Mouse (Mus musculus) erythroblast, embryonic 14.5 days (primary cell): ENCODE measurements around the gene Olfr556. TPM values are rescaled to one million over a fixed set of nuclear protein-coding genes. Genes with fewer than 3 reads are reported as not detected.
A peak's percentile ranks its signal among the peaks of the same experiment; 100 is the strongest.

Experiments used
- H3K27me3 ChIP-seq: 2 replicates; pipeline ENCODE4 v1.6.1; 2012; ENCODE audit warnings: inconsistent platforms; ENCODE audit not compliant: control insufficient read depth
- H3K36me3 ChIP-seq: 2 replicates; pipeline ENCODE4 v1.6.1; 2012; ENCODE audit warnings: mild to moderate bottlenecking, inconsistent platforms; ENCODE audit not compliant: control insufficient read depth
- H3K4me1 ChIP-seq: 2 replicates; pipeline ENCODE4 v1.6.1; 2012; ENCODE audit warnings: inconsistent platforms; ENCODE audit not compliant: control insufficient read depth
- H3K4me3 ChIP-seq: replicated peaks from 2 replicates; pipeline ENCODE3; 2012; ENCODE audit warnings: moderate library complexity, mild to moderate bottlenecking, inconsistent platforms
- H3K9me3 ChIP-seq: 2 replicates; pipeline ENCODE4 v1.6.1; 2012; ENCODE audit warnings: low read length, inconsistent platforms, mixed read lengths; ENCODE audit not compliant: control insufficient read depth
- GATA1 ChIP-seq: IDR thresholded peaks from 2 replicates; pipeline ENCODE4 v1.6.1; 2012; ENCODE audit warnings: low read length, inconsistent platforms, mixed read lengths
- TAL1 ChIP-seq: IDR thresholded peaks from 3 replicates; pipeline ENCODE4 v1.6.1; 2012; ENCODE audit warnings: low read length, inconsistent platforms, mixed read lengths
- polyA plus RNA-seq: library from polyadenylated mRNA; stranded (reverse); fragments of >175 nt; gene quantifications from 2 replicates; pipeline ENCODE4 v1.2.3, GENCODE M21; 2012

Gene Olfr556
- polyA plus RNA-seq, 1 experiment: not detected

DNA sequence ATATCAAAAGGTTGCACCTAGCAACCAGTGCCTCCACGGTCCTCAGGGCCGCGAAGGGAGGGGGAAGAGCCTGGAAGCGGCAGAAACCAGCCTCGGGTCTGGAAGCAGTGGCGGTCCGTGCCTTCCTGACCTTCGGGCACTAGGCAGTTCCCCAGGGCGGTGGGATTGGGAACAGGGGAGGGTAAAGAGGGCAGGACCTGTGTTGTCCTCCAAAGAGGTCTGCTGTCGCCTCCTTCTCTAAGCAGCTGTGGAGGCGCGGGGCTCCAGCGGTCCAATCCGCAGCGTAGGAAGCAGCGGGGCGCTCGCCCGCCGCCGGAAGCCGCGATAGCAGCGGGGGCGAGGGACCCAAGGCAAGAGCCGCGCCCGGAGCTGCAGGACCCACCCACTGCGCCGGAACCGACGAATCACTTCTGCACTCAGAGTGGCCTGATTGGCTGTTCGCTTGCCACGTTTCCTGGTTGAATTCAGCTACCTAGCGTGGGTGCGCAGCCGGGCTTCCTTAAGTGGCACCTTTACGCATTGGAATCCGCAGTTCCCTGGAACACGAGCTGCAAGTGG, 22.3 kb downstream of the Olfr556 start, which contains the start of gene Trim68:
TSS of gene Trim68 (minus strand) at position 384 of the 558 bp plus-strand sequence.
- Histone ChIP-seq H3K4me1 (peaks cover 6% of the 10 kb centered on the region), H3K9me3 (no peaks in the 10 kb centered on the region), H3K4me3 (peak within 1 kb of the TSS; percentile 64), H3K27me3 (no peaks in the 10 kb centered on the region), H3K36me3 (no peaks in the 10 kb centered on the region)
- TF ChIP-seq GATA1 (no peak), TAL1 (no peak)

DNA sequence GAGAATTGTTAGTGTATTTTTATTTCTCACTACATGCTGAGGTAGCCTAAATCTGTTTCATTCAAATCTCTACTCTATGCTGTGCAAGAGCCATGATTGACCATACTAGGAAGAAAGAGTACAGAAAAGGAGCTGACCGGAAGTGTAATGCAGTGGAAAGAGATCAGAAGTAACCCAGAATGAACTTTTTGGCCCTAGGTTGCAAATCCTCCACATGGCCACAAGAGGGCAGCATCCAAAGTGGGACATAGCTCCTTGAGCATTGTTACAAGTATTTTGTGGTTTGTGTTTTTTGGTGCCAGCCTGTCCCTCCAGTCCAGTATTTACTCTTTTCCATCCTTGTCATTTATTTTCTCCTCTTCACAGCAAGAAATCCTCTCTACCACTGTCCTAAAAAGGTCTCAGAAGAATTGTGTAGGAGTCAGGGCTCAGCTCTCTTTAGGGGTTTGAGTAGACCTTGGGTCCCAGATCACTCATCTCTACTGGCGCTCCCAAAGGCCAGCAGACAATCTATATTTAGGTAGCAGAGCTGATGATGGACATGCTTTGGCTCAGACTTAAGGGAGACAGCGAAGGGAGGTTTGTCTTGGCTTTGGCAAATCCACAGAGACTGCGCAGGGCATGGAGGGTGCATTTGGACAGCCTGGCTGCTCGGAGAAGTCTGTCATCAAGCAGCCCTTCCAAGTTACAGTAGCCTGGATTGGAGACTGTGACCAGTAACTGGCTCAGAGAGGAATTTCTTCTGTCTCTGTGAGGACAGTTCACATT, 30.8 kb downstream of the Olfr556 start, which contains the start of gene Olfr557:
TSS of gene Olfr557 (plus strand) at position 553 of the 768 bp plus-strand sequence.
- no peaks in the 10 kb centered on the region for H3K36me3 ChIP-seq
- TF ChIP-seq TAL1 (no peak), GATA1 (no peak)
- no peaks in the 10 kb centered on the region for H3K27me3 ChIP-seq
- no peaks in the 10 kb centered on the region for H3K4me1 ChIP-seq
- no peaks in the 10 kb centered on the region for H3K9me3 ChIP-seq
- H3K4me3 ChIP-seq: no peak within 1 kb of the TSS

DNA sequence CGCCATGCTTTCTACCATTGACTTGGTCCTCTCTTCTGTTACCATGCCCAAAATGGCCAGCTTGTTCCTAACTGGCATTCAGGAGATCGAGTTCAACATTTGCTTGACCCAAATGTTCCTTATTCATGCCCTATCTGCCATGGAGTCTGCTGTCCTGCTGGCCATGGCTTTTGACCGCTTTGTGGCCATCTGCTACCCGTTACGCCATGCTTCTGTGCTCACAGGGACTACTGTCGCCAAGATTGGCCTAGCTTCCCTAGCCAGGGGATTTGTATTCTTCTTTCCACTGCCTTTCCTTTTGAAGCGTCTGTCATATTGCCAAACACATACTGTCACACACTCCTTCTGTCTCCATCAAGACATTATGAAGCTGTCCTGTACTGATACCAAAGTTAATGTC, 33.8 kb downstream of the Olfr556 start:
- Histone ChIP-seq H3K4me1 (no peaks in the 10 kb centered on the region), H3K9me3 (no peaks in the 10 kb centered on the region), H3K27me3 (no peaks in the 10 kb centered on the region), H3K4me3 (no peak overlapping the region), H3K36me3 (no peaks in the 10 kb centered on the region)
- TF ChIP-seq GATA1: no peak
- TF ChIP-seq TAL1: no peak

DNA sequence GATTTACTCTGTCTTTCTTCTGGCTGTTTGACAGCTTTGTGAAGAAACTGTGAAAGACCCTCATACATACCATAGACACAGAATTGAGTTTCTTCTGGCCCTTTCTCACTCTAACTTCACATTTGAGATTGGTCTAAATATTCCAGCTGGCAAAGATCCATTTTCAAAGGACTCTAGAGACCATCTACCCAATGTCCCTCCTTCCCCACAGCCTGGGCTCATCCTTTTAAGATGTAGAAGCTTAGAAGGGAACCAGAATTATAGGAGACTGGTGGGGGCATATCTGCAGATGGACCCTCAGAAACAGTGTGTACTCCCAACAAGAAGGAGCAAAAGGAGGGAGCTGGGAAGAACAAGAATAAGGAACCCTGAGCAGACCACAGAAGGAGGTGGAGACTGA, 37.2 kb downstream of the Olfr556 start, which contains the start of gene Olfr558:
TSS of gene Olfr558 (plus strand) at position 301 of the 400 bp plus-strand sequence.
- Histone ChIP-seq H3K36me3 (no peaks in the 10 kb centered on the region), H3K4me1 (no peaks in the 10 kb centered on the region), H3K4me3 (no peak within 1 kb of the TSS), H3K9me3 (no peaks in the 10 kb centered on the region), H3K27me3 (no peaks in the 10 kb centered on the region)
- TF ChIP-seq GATA1 (no peak), TAL1 (no peak)

DNA sequence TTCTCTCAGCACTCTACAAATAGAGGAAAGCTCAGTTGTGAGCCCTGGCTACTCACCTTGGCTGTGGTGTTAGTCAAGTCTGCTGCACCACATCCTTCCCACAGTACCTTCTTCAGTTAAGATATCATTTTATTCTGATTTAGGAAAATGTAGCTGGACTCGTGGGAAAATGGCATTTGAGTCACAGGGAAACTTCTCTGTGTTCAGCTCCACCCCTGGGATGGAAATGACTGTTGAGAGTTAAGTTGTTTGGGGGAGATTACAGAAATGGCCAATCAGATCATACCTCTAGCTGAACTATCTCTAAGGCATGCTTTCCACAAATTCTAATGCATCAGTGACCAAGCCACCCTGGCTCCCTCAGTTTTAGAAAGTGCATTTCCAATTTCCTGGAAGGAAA, 54.3 kb downstream of the Olfr556 start, which contains the start of gene Olfr33:
TSS of gene Olfr33 (minus strand) at position 101 of the 400 bp plus-strand sequence.
- Histone ChIP-seq H3K9me3 (no peaks in the 10 kb centered on the region), H3K4me1 (no peaks in the 10 kb centered on the region)

More for the DNA sequence above, 54.3 kb downstream of the Olfr556 start, which contains the start of gene Olfr33:
- Histone ChIP-seq H3K27me3 (no peaks in the 10 kb centered on the region), H3K36me3 (no peaks in the 10 kb centered on the region), H3K4me3 (no peak within 1 kb of the TSS)
- no peak for TF ChIP-seq TAL1
- TF ChIP-seq GATA1: no peak

Other genes starting within 250 kb of the Olfr556 start
- 14.9 and 31.0 TPM in 2 replicates for gene Rrm1, start 223.2 kb upstream of the Olfr556 start, polyA plus RNA-seq
- gene Olfr543, start 183.2 kb upstream of the Olfr556 start, polyA plus RNA-seq: not detected in 2 replicates
- gene Olfr544, start 176.6 kb upstream of the Olfr556 start, polyA plus RNA-seq: not detected in 2 replicates
- gene Olfr545, start 165.3 kb upstream of the Olfr556 start, polyA plus RNA-seq: not detected in 2 replicates
- gene Olfr547, start 130.2 kb upstream of the Olfr556 start, polyA plus RNA-seq: not detected in 2 replicates
- not detected in 2 replicates for gene Olfr548-ps1, start 124.0 kb upstream of the Olfr556 start, polyA plus RNA-seq
- gene Olfr549, start 115.0 kb upstream of the Olfr556 start, polyA plus RNA-seq: not detected in 2 replicates
- gene Trim21, start 99.4 kb upstream of the Olfr556 start, polyA plus RNA-seq: 0.09 and 0.26 TPM in 2 replicates
- not detected in 2 replicates for gene Olfr550, start 93.5 kb upstream of the Olfr556 start, polyA plus RNA-seq
- gene Olfr551, start 73.0 kb upstream of the Olfr556 start, polyA plus RNA-seq: not detected in 2 replicates
- gene Olfr552, start 67.1 kb upstream of the Olfr556 start, polyA plus RNA-seq: not detected in 2 replicates
- gene Olfr553, start 46.7 kb upstream of the Olfr556 start, polyA plus RNA-seq: not detected in 2 replicates
- gene Olfr554, start 26.5 kb upstream of the Olfr556 start, polyA plus RNA-seq: not detected in 2 replicates
- gene Olfr555, start 6.1 kb upstream of the Olfr556 start, polyA plus RNA-seq: not detected in 2 replicates
- 0.05 TPM in 1 of 2 replicates, not detected in the other for gene Trim68, start 22.4 kb downstream of the Olfr556 start, polyA plus RNA-seq
- not detected in 2 replicates for gene Olfr557, start 31.0 kb downstream of the Olfr556 start, polyA plus RNA-seq
- gene Olfr558, start 37.3 kb downstream of the Olfr556 start, polyA plus RNA-seq: not detected in 2 replicates
- gene Olfr33, start 54.2 kb downstream of the Olfr556 start, polyA plus RNA-seq: not detected in 2 replicates
- not detected in 2 replicates for gene Olfr559, start 62.6 kb downstream of the Olfr556 start, polyA plus RNA-seq
- gene Olfr560, start 94.5 kb downstream of the Olfr556 start, polyA plus RNA-seq: not detected in 2 replicates
- 0.04 TPM in 1 of 2 replicates, not detected in the other for gene Olfr78, start 94.6 kb downstream of the Olfr556 start, polyA plus RNA-seq
- gene Olfr561, start 106.3 kb downstream of the Olfr556 start, polyA plus RNA-seq: not detected in 2 replicates
- gene Olfr564, start 138.6 kb downstream of the Olfr556 start, polyA plus RNA-seq: not detected in 2 replicates
- not detected in 2 replicates for gene Olfr566, start 193.9 kb downstream of the Olfr556 start, polyA plus RNA-seq
- gene Olfr568, start 212.2 kb downstream of the Olfr556 start, polyA plus RNA-seq: not detected in 2 replicates
- not detected in 2 replicates for gene Olfr569, start 226.0 kb downstream of the Olfr556 start, polyA plus RNA-seq
- gene Olfr570, start 229.7 kb downstream of the Olfr556 start, polyA plus RNA-seq: not detected in 2 replicates